Mouse (Mus musculus): ENCODE measurements around the gene Psen2. TPM values are rescaled to one million over a fixed set of nuclear protein-coding genes. Genes with fewer than 3 reads are reported as not detected.

Psen2 gene
- polyA plus RNA-seq, 1 experiment from 2014 or later = 6.2 TPM

- H3K27me3 ChIP-seq (ENCODE audit: low read depth, poor library complexity, severe bottlenecking) = no peaks in the 10 kb centered on the region
- peaks cover 21% of the 10 kb centered on the region for H3K4me1 ChIP-seq
- no peaks in the 10 kb centered on the region; the same call in 1 of the 2 replicates for H3K36me3 ChIP-seq
- H3K9me3 ChIP-seq (replicated peaks) = no peaks in the 10 kb centered on the region
- 0 out of 2 replicates have a peak overlapping the region, but pooled peaks have one; percentile 55 for H3K4me3 ChIP-seq
- H3K27ac ChIP-seq (replicated peaks) = no peak overlapping the region
- whole genome bisulfite sequencing = 75% methylated on average over 3 of the region's 3 CpGs
- DNase-seq (ENCODE audit: low spot score) = no peak
Measured at GRCm38 (mm10) chr1:180226766-180227165, 36.5 kb downstream of the Psen2 start.

- H3K36me3 ChIP-seq = no peaks in the 10 kb centered on the region; the same call in 1 of the 2 replicates
- peak overlapping the region; percentile 24; the same call in 1 of the 2 replicates for H3K27ac ChIP-seq (replicated peaks)
- H3K27me3 ChIP-seq (ENCODE audit: low read depth, poor library complexity, severe bottlenecking) = no peaks in the 10 kb centered on the region
- no peaks in the 10 kb centered on the region for H3K9me3 ChIP-seq (replicated peaks)
- WGBS = 13% methylated on average over 12 of the region's 12 CpGs
- peaks cover 21% of the 10 kb centered on the region for H3K4me1 ChIP-seq
- DNase-seq (ENCODE audit: low spot score) = peak; percentile 28
- peak overlapping the region; percentile 55 for H3K4me3 ChIP-seq
Measured at GRCm38 (mm10) chr1:180226221-180226713, 37.0 kb downstream of the Psen2 start.

GRCm38 (mm10) chr1:180225500-180226220, 37.6 kb downstream of the Psen2 start:
- Histone ChIP-seq H3K36me3 (no peaks in the 10 kb centered on the region; the same call in 1 of the 2 replicates), H3K27me3 (ENCODE audit: low read depth, poor library complexity, severe bottlenecking) (no peaks in the 10 kb centered on the region), H3K27ac (replicated peaks) (peak overlapping the region; percentile 24; the same call in 1 of the 2 replicates), H3K9me3 (replicated peaks) (no peaks in the 10 kb centered on the region), H3K4me1 (peaks cover 21% of the 10 kb centered on the region), H3K4me3 (peak overlapping the region; percentile 55)
- DNase-seq (ENCODE audit: low spot score) = peak; percentile 49
- 17% methylated on average over 21 of the region's 21 CpGs for WGBS

GRCm38 (mm10) chr1:180222007-180222406, 41.2 kb downstream of the Psen2 start:
- H3K36me3 ChIP-seq = no peaks in the 10 kb centered on the region
- H3K4me3 ChIP-seq = no peak overlapping the region
- no peaks in the 10 kb centered on the region for H3K9me3 ChIP-seq (replicated peaks)
- H3K27ac ChIP-seq (replicated peaks) = no peak overlapping the region
- H3K27me3 ChIP-seq (ENCODE audit: low read depth, poor library complexity, severe bottlenecking) = no peaks in the 10 kb centered on the region
- peaks cover 26% of the 10 kb centered on the region for H3K4me1 ChIP-seq
- 89% methylated on average over 1 of the region's 1 CpGs for WGBS
- no peak for DNase-seq (ENCODE audit: low spot score)

- WGBS = 94% methylated on average over 19 of the region's 19 CpGs
- Histone ChIP-seq H3K4me3 (no peak overlapping the region), H3K9me3 (replicated peaks) (no peaks in the 10 kb centered on the region), H3K36me3 (no peaks in the 10 kb centered on the region), H3K4me1 (peaks cover 15% of the 10 kb centered on the region), H3K27me3 (ENCODE audit: low read depth, poor library complexity, severe bottlenecking) (no peaks in the 10 kb centered on the region), H3K27ac (replicated peaks) (no peak overlapping the region)
- DNase-seq (ENCODE audit: low spot score) = no peak
Measured at GRCm38 (mm10) chr1:180220791-180221542, 42.3 kb downstream of the Psen2 start.

- peaks cover 5% of the 10 kb centered on the region for H3K4me1 ChIP-seq
- WGBS = 73% methylated on average over 5 of the region's 5 CpGs
- H3K4me3 ChIP-seq = no peak overlapping the region
- no peaks in the 10 kb centered on the region for H3K36me3 ChIP-seq
- H3K27ac ChIP-seq (replicated peaks) = no peak overlapping the region
- no peaks in the 10 kb centered on the region for H3K9me3 ChIP-seq (replicated peaks)
- no peak for DNase-seq (ENCODE audit: low spot score)
- H3K27me3 ChIP-seq (ENCODE audit: low read depth, poor library complexity, severe bottlenecking) = no peaks in the 10 kb centered on the region
Measured at GRCm38 (mm10) chr1:180216541-180217276, 46.5 kb downstream of the Psen2 start.

DNA sequence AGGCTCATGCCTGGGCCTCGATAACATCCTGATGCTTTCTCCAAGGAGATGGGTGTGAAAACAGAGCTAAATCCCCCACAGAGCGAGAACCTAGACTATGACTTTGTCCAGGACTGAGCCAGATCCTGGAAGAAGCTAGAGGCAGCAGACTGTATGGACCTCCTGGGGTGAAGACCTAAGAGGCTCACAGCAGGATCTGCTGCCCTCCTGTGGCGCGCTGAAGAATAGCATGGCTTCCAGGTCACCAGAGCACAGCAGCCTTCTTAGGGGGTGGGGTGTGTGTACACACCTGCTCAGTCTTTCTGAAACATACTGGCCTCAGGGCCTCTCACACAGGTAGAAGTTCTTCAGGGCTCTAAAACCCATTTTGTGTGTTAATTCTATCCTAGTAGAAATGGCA, 48.2 kb downstream of the Psen2 start:
- H3K27ac ChIP-seq (replicated peaks) = no peak overlapping the region
- 21% methylated on average over 4 of the region's 4 CpGs for WGBS

DNA sequence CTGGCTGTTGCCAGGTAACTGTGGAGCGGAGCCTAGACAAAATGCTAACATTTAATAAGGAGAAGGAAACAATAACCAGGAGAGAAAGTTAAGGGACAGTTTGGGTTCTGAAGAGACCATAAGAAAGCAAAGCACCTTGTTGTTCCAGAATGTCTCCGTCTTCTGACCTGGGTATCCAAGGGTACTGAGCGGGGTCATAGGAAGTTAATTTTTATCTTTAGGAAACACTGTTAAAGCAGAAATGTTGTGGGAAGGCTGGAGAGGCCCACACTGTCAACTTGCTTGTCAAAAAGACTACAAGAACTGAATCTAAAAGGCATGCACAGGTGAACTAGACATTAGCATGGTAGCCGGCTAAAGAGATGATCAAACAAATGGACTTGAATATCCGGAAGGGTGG, 50.3 kb downstream of the Psen2 start:
- H3K9me3 ChIP-seq (replicated peaks) = no peaks in the 10 kb centered on the region
- no peaks in the 10 kb centered on the region for H3K36me3 ChIP-seq
- no peak for DNase-seq (ENCODE audit: low spot score)
- no peaks in the 10 kb centered on the region for H3K4me1 ChIP-seq
- no peak overlapping the region for H3K4me3 ChIP-seq
- no peaks in the 10 kb centered on the region for H3K27me3 ChIP-seq (ENCODE audit: low read depth, poor library complexity, severe bottlenecking)
- H3K27ac ChIP-seq (replicated peaks) = no peak overlapping the region
- 95% methylated on average over 5 of the region's 5 CpGs for WGBS

More for the DNA sequence above, 48.2 kb downstream of the Psen2 start:
- Histone ChIP-seq H3K4me1 (peaks cover 5% of the 10 kb centered on the region), H3K36me3 (no peaks in the 10 kb centered on the region), H3K27me3 (ENCODE audit: low read depth, poor library complexity, severe bottlenecking) (no peaks in the 10 kb centered on the region), H3K9me3 (replicated peaks) (no peaks in the 10 kb centered on the region), H3K4me3 (no peak overlapping the region)
- peak; percentile 51 for DNase-seq (ENCODE audit: low spot score)

DNA sequence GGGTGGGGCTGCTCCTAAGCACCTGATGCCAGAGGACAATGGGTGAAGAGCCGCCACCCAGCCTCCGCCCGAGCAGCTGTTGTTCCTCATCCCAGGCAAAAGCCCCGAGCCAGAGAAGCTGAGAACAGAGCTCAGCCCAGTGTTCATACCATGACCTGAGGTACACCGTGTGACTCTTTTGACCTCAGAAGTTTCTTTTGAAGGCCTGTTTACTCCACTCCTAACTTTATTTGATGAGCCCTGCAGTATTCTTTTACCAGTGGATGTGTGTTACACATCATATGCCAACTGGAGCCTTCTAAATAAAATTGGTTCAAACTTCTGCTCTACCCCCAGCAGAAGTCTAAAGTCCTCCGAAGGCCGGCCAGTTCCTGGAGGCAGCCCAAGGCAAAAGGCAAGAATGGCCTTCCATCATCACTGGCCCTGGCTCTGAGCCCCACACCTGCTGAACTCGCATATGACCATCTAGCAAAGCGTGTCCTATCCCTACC, 52.4 kb downstream of the Psen2 start:
- no peaks in the 10 kb centered on the region for H3K36me3 ChIP-seq
- H3K27me3 ChIP-seq (ENCODE audit: low read depth, poor library complexity, severe bottlenecking) = no peaks in the 10 kb centered on the region
- H3K27ac ChIP-seq (replicated peaks) = no peak overlapping the region
- WGBS = 85% methylated on average over 9 of the region's 9 CpGs
- no peaks in the 10 kb centered on the region for H3K9me3 ChIP-seq (replicated peaks)
- no peak for DNase-seq (ENCODE audit: low spot score)
- no peak overlapping the region for H3K4me3 ChIP-seq
- H3K4me1 ChIP-seq = no peaks in the 10 kb centered on the region

- H3K36me3 ChIP-seq = no peaks in the 10 kb centered on the region
- 85% methylated on average over 4 of the region's 4 CpGs for WGBS
- H3K9me3 ChIP-seq (replicated peaks) = no peaks in the 10 kb centered on the region
- DNase-seq (ENCODE audit: low spot score) = no peak
- H3K27me3 ChIP-seq (ENCODE audit: low read depth, poor library complexity, severe bottlenecking) = no peaks in the 10 kb centered on the region
- no peak overlapping the region for H3K27ac ChIP-seq (replicated peaks)
- no peaks in the 10 kb centered on the region for H3K4me1 ChIP-seq
- no peak overlapping the region for H3K4me3 ChIP-seq
Measured at GRCm38 (mm10) chr1:180210031-180210432, 53.2 kb downstream of the Psen2 start.

- DNase-seq (ENCODE audit: low spot score) = no peak
- Histone ChIP-seq H3K4me3 (no peak overlapping the region), H3K9me3 (replicated peaks) (no peaks in the 10 kb centered on the region), H3K4me1 (no peaks in the 10 kb centered on the region), H3K27ac (replicated peaks) (no peak overlapping the region), H3K36me3 (no peaks in the 10 kb centered on the region), H3K27me3 (ENCODE audit: low read depth, poor library complexity, severe bottlenecking) (no peaks in the 10 kb centered on the region)
- 80% methylated on average over 3 of the region's 3 CpGs for whole genome bisulfite sequencing
Measured at GRCm38 (mm10) chr1:180208370-180208769, 54.9 kb downstream of the Psen2 start.

GRCm38 (mm10) chr1:180200722-180201121, 62.5 kb downstream of the Psen2 start:
- no peaks in the 10 kb centered on the region for H3K9me3 ChIP-seq (replicated peaks)
- H3K4me1 ChIP-seq = peaks cover 7% of the 10 kb centered on the region
- no peaks in the 10 kb centered on the region for H3K27me3 ChIP-seq (ENCODE audit: low read depth, poor library complexity, severe bottlenecking)
- H3K27ac ChIP-seq (replicated peaks) = no peak overlapping the region
- DNase-seq (ENCODE audit: low spot score) = no peak
- H3K4me3 ChIP-seq = no peak overlapping the region
- 85% methylated on average over 5 of the region's 5 CpGs for WGBS
- H3K36me3 ChIP-seq = no peaks in the 10 kb centered on the region
